Mouse (Mus musculus) heart, postnatal 36 days (tissue): Measurements from ENCODE around the gene Ddx47. TPM values are rescaled to one million over a fixed set of nuclear protein-coding genes. Genes with fewer than 3 reads are reported as not detected.

ENCODE experiments used
- DNase-seq, 2 experiments: peaks; one replicate each; pipeline ENCODE4 v3.0.0; 2021 to 2022
- intact Hi-C: fragments of 180-260 bp; cut with DNase I; formaldehyde crosslinking; loops from one replicate; pipeline ENCODE4 v1.15.1; 2025
- total RNA-seq, 2 experiments: library from RNA; stranded (reverse); gene quantifications; 2 replicates each; pipeline ENCODE4 v1.2.3; 2021

Gene Ddx47
- total RNA-seq, 2 experiments from 2014 or later, result 38.1 to 39.9 TPM

DNA sequence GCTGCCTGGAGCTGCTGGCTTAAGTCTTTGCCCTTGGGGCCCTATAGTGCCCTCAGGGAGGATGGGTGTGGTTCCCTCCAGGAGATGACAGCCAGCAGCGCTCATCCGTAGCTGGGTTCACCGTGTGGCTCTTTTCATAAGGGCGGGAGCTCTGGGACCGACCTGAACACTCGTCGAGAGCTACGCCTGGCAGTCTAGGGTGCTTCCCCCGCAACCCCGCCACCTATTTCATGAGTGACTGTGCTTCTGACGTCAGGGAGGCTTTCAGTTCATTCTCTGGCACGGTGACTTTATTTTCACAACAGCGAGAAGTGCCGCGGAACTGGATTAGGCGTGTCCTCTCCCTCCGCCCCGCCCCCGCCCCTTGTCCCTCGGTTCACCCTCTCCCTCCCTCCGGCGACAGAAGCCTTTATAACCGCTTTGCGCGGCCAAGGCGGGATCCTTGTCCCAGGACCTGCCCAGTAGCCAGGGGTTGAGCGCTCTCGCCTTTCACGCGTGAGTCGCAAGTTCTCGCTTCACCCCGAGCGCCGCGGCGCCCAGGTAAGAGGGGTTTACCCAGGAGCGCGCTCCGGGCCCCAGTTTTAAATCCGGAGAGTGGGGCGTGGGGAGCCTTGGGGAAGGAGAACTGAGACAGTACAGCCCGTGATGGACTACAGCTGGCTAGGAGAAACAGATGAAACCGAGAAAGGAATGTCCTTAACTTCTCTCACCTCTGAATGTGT lies 54.0 kb downstream of the Ddx47 start, which contains the start of gene Gprc5a:
Gene Gprc5a (plus strand): TSS at position 416 of the 722 bp plus-strand sequence.
- peak; percentile 46 to 56 for DNase-seq
- intact Hi-C loops, result no loop called here

DNA sequence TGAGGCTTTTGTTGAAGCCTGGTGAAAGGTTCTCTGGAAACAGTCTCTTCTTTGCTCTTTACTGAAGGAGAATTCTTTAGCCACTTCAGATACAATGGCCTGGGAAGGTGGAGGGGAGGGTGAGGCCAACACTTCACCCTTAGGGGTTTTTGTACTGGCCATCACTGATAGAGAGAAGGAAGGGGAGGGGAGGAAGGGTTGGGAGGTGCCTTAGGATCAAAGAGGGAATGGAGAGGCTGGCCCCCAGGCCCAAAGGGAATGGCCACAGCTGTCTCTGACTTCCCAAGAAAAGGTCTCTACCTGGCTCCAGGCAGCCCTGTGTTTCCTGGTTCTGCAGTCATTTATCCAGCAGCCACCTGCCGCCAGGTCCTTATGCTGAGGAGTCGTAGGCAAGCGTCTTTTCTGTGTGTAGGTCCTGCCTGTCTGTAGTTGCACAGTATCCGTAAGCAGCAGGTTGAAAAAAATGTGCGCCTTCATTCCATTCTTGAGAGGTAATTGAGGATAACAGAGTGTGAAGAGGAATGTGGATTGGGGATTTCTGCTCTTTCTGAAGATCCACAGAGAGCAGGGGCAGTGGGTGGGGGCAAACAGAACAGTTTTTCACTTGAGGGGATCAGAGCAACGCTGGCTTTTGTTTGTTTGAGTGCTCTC lies 55.5 kb downstream of the Ddx47 start:
- intact Hi-C loops, result no loop called here

DNA sequence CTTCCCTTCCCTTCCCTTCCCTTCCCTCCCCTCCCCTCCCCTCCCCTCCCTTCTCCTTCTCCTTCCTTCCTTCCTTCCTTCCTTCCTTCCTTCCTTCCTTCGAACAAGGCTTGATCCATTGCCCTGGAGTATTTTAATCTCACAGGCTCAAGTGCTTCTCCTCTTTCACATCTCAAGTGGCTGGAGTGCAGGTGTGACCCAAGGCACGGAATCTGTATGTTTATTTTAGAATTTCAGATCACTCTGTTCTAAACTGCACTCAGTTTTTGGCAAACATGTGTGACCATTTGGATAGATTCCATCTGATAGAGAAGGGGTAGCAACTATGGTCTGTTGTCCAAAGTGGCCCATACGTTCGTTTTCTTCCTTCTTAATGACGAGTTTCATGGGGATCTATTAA lies 56.8 kb downstream of the Ddx47 start:
- intact Hi-C loops, result no loop called here
- DNase-seq, result no peak

More for the DNA sequence above, 55.5 kb downstream of the Ddx47 start:
- DNase-seq, result no peak

DNA sequence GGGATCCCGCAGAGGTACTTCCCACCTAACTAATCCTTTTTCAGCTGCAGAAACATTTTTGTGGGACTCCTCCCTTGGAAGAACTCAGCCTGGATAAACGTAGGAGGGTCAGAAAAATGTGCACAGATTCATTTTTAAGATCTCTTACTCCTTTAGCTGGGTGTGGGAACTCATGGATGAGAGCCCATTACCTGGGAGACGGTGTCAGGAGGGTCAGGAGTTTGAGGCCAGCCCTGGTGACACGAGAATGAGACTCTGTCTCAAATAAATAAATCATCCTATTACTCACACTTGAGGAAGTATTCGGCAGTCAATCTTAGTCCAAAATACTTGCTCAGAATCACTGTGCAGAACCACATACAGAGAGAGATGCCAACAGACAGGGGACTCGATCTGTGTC lies 58.4 kb downstream of the Ddx47 start:
- intact Hi-C loops, result no loop called here
- no peak for DNase-seq

DNA sequence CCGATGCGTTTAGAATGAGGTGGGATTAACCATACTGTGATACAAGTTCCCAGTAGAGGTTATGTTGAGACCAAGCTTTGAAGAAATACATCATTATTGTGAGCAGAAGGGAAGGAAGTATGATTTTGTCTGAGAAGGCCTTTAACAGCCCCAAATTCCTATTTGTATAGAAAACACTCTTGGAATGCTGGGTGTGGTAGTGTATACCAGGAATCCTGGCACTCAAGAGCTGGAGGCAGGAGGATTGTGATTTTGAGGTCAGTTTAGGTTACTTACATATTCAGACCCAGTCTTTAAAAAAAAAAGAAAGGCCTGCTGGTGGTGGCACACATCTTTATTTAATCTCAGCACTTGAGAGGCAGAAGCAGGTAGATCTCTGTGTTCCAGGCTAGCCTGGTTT lies 58.9 kb downstream of the Ddx47 start:
- intact Hi-C loops, result no loop called here
- no peak for DNase-seq

Other genes starting within 250 kb of the Ddx47 start
- 10 to 100 TPM; 22.2 to 25.6 TPM for gene Dusp16, start 219.0 kb upstream of the Ddx47 start, total RNA-seq
- 10 to 100 TPM; 13.0 to 14.1 TPM for gene Crebl2, start 181.5 kb upstream of the Ddx47 start, total RNA-seq
- 1 to 10 TPM; 4.4 to 5.2 TPM for gene Gpr19, start 113.0 kb upstream of the Ddx47 start, total RNA-seq
- 10 to 100 TPM; 50.9 to 53.6 TPM for gene Cdkn1b, start 91.2 kb upstream of the Ddx47 start, total RNA-seq
- gene Apold1, start 29.9 kb upstream of the Ddx47 start, total RNA-seq, result 10 to 100 TPM in 1 of 2 experiments, 1 to 10 TPM in 1; 5.1 to 15.6 TPM
- 1 to 10 TPM in 1 of 2 experiments, under 1 TPM in 1; 0.81 to 1.3 TPM for gene Gprc5a, start 54.0 kb downstream of the Ddx47 start, total RNA-seq
- gene Gprc5d, start 106.7 kb downstream of the Ddx47 start, total RNA-seq, result not detected
- gene Fam234b, start 186.4 kb downstream of the Ddx47 start, total RNA-seq, result 1 to 10 TPM; 7.0 to 9.2 TPM
- gene Hebp1, start 186.4 kb downstream of the Ddx47 start, total RNA-seq, result 10 to 100 TPM; 50.3 to 53.5 TPM
- under 1 TPM; 0.24 to 0.47 TPM for gene Gsg1, start 242.7 kb downstream of the Ddx47 start, total RNA-seq